Mouse (Mus musculus): Measurements from ENCODE around the gene Gng12.
"Not testable (repeated sequence)": the region's sequence is repeated elsewhere in the genome, so short reads cannot be mapped to it uniquely, and the experiment has no call there.

The Gng12 gene

GRCm38 (mm10) chr6:66992232-66992631 is 96.0 kb downstream of the Gng12 start:
- DNase-seq (ENCODE audit: low spot score in 2 of 2) = no peak

GRCm38 (mm10) chr6:66992786-66993185 is 96.6 kb downstream of the Gng12 start:
- DNase-seq (ENCODE audit: low spot score in 2 of 2) = no peak

DNA sequence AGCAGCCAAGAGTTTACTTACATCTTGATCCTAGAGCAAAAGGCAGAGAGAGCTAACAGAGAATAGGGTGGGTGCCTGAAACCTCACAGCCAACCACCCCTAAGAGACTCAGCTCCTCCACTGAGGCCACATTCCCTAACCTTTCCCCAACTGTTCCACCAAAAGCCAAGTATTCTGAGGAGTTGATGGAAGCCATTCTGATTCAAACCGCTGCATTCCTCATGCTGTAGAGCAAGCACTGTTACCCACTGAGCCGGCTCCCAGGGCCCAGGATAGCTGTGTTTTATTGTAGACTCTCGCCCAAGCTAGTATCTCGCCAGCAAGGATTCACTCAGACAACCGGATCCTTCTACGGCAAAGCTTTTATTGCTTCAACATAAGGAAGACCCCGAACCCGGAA is 98.8 kb downstream of the Gng12 start:
- DNase-seq (ENCODE audit: low spot score in 2 of 2) = no peak

DNA sequence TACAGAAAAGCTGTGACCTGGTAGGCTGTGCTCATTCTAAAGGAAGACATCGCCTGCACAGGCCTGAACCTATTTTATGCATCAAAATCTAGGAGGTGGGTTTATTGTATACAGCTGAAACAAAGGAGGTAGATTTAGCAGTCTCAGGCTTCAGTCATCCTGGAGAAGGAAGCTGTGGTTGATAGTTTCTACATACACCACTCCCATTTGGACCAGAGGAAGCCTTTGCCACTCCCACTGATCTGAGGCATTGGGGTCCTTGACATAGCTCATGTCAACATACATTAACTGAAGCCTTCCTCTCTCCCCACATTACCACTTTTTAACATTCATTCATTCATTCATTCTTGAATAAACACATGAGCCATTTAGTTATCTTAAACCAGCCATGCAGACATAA is 99.6 kb downstream of the Gng12 start:
- DNase-seq (ENCODE audit: low spot score in 2 of 2) = no peak

GRCm38 (mm10) chr6:66996257-66996656 is 100.1 kb downstream of the Gng12 start:
- no peak for DNase-seq (ENCODE audit: low spot score in 2 of 2)

DNA sequence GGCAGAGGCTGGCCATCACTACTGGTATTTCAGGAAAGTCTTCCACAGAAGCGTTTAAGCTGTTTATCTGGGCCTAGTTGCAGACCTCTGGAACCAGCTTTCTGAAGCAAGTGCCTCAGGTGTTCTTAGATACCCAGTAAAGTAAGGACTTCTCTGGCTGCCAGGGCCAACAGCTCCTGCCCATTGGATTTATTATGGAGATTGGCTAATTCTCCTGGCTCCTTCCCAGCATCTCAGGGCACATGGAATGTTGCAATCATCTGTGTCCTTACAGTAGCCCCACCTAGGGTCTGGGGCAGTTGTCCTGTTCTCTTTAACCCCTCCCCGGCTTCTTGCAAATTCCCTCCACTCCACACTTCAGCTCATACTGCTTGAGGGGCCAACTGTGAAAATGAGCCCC is 102.4 kb downstream of the Gng12 start:
- DNase-seq (ENCODE audit: low spot score in 2 of 2) = no peak

DNA sequence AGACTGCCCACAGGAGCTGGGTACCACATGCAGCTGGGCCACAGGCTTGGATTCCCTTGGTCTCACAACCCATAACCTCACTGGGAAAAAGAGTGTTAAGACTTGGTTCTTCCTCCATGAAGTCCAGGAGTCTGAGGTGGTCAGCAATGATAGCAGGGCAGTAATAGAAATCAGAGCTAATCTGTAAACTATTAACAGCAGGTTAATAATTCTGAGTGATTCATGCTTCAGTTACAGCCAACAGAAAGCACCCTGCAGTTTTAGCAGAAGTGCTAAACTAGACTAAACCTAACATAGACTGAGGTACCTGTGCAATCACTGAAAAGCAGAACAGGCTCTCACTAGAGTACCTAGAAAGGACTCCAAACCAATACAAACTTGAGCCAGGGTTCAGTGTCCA is 103.6 kb downstream of the Gng12 start:
- DNase-seq (ENCODE audit: low spot score in 2 of 2) = no peak

DNA sequence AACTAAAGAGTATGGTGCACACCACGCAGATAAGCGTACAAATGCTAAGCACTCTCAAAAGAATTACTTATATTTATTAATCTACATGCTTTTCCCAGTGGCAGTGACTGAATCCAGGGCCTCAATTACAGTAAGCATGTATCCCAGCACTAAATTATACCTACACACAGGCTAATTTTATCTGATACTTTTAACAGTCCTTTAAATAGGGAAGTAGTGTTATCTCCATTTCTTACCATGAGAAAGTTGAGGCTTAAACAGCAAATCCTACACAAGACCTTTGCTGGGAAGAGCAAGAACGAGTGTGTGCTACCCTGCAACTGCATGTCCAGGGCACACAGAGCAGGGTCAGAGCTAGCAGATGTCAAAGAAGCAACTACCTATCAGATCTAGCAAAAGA is 113.7 kb downstream of the Gng12 start:
- no peak for DNase-seq (ENCODE audit: low spot score in 2 of 2)

DNA sequence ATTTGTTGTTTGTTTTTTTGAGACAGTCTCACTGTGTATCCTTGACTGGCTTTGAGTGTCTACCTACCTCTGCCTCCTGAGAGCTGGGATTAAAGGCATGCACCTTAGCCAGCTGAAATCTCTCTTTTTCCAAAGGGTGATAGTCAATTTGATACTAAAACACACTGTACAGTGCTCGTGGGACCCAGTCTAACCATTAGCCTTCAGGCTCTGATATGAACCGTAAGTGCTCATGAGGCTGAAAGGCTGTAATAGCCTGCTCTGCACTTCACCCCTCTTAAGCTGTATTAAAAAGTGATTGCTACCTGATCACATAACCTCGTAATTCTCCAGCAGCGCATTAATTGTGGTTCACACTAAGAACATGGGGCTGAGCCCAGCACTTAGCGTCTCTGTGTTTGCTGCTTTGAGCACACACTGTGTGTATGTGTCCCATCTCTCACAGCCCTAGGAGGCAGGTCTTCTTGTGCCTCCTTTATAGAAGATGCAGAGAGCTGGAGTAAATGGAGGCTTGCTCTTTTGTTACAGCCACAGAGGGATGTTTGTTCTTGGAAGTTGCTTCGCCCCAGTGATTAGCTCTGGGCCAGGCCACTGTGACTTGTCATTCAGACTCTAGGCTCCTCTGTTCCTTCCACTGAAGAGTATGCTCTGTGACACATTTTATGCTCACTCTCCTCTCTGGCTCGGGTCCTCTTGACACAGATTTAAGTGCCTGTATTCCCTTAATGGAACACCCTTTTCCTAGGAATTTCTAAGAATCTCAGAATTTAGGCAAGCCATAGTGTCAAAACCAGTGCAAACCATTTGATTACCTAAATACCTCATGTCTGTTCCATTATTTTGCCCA is 114.4 kb downstream of the Gng12 start:
- DNase-seq (ENCODE audit: low spot score in 2 of 2) = no peak

DNA sequence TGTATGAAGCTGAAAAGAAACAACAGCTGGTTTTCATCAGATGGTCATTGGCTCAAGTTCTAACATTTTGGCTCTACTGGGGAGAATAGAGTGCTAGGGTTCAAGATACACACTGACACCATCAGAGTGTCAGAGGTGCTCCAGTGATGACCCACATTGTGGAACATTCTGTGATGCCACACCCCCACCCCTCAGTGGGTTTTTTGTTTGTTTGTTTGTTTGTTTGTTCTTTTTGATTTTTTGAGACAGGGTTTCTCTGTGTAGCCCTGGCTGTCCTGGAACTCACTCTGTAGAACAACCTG is 115.0 kb downstream of the Gng12 start:
- no peak for DNase-seq (ENCODE audit: low spot score in 2 of 2)

GRCm38 (mm10) chr6:67013293-67013948 is 117.2 kb downstream of the Gng12 start:
- DNase-seq (ENCODE audit: low spot score in 2 of 2) = no peak

DNA sequence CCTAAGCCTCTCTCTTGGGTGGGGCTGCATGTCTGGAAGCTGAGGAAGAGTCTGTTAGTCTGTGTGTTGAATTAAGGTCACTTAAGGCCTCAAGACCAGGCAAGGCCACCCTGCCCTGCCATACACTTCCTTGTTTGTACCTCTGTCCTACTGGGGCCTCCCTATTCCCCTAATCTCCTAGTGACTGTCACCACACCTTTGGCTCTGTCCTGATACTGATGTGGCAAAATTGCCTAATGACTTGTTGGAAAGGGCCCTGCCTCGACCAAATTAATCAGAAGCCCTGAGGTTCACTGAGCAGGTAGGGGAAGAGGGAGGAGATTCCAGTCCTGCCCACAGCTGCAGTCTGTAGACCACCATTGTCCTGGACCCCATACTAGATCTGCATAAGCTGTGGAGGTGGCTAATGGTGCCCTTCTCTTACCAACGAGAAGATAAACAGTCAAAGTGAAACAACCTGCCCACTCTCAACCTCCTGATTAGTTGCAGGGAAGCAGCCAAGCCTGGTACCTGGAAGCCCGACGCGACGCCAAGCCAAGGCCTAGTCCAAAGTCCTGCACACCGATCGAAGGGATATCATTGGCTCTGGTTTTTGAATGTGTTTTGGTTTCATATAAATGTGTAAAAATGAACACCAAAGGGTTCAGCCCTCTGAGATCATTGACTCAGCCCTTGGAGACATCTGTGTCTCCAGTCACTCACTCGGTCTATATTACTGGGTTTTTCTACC is 117.9 kb downstream of the Gng12 start:
- no peak for DNase-seq (ENCODE audit: low spot score in 2 of 2)

DNA sequence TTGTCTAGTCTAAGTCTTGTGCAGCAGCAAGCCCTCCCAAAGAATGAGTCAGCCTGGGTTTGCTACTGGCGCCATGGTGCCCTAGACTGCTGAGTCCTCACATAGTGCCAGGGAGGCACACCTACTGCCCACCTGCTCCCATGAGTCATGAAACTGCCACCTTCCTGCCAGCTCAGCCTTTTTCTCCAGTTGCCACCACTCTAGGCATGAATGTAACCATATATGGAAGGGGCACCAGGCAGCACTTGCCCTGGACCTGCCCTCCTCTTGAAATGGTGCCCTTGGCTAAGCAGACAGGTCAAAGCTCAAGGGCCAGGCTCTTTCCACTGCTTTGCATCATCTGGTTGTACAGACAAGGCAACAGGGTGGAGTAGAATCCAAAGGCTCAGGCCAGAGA is 118.5 kb downstream of the Gng12 start:
- no peak for DNase-seq (ENCODE audit: low spot score in 2 of 2)

- DNase-seq (ENCODE audit: low spot score in 2 of 2) = no peak
Measured at GRCm38 (mm10) chr6:67015739-67016519, 119.7 kb downstream of the Gng12 start.

DNA sequence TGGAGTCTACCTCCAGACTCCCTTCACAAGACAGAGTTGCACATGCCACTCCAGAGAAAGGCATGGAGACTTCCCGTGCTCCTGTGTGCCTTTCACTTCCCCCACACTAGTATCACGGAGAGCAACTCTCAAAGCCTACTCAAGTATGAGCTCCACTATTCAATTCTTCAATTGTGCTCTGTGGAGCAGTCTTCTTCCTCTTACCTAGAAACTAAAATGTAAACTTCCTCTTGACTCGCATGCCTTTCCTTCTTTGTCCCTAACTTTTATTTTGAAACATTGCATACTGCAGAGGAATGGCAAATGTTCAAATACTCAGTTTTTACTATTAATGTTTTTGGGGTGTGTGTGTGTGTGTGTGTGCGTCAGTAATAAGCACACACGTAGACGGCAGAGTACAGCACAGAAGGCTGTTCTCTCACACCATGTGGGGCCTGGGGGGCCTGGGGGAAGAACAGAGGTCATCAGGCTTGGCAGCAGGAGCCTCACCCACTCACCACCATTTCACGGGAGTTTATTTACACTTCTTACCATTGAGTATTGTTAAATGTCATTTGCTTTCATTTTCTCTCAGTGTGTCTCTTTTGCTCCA is 120.4 kb downstream of the Gng12 start:
- no peak for DNase-seq (ENCODE audit: low spot score in 2 of 2)

DNA sequence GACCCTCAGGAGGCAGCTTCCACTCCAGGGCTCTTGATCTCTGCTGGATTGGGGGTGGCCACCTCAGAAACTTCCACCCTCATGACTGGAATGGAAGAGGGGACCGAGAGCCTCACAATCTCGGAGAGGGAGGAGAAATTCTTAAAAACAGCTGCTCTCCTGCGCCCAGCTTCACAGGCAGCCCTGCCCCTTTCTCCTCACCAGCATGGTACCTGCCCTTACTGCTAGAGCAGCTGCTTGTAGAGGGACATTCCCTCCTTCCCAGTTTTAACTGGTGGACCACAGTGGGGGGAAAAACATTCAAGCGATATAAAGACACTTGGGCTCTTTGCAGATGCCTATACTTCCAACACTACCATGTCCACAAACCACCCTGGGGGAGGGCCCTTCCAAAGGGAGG is 122.2 kb downstream of the Gng12 start:
- no peak for DNase-seq (ENCODE audit: low spot score in 2 of 2)

GRCm38 (mm10) chr6:67019001-67019400 is 122.8 kb downstream of the Gng12 start:
- DNase-seq (ENCODE audit: low spot score in 2 of 2) = not testable (repeated sequence)

GRCm38 (mm10) chr6:67021308-67021707 is 125.1 kb downstream of the Gng12 start:
- no peak for DNase-seq (ENCODE audit: low spot score in 2 of 2)

- DNase-seq (ENCODE audit: low spot score in 2 of 2) = no peak
Measured at GRCm38 (mm10) chr6:67023729-67024128, 127.5 kb downstream of the Gng12 start.

- DNase-seq (ENCODE audit: low spot score in 2 of 2) = no peak
Measured at GRCm38 (mm10) chr6:67026661-67027060, 130.5 kb downstream of the Gng12 start.

- DNase-seq (ENCODE audit: low spot score in 2 of 2) = no peak
Measured at GRCm38 (mm10) chr6:67027438-67028142, 131.4 kb downstream of the Gng12 start.
